Mouse (Mus musculus): ENCODE data around the gene Rbm20.
"Not testable (repeated sequence)": the region's sequence is repeated elsewhere in the genome, so short reads cannot be mapped to it uniquely, and the experiment has no call there.

Gene Rbm20

GRCm38 (mm10) chr19:53902739-53903487 lies 225.8 kb downstream of the Rbm20 start:
- DNase-seq (ENCODE audit: low spot score) = peak; percentile 98

GRCm38 (mm10) chr19:53903507-53904321 lies 226.6 kb downstream of the Rbm20 start:
- peak; percentile 83 for DNase-seq (ENCODE audit: low spot score)

- peak; percentile 18 for DNase-seq (ENCODE audit: low spot score)
Measured at GRCm38 (mm10) chr19:53904833-53905480, 227.9 kb downstream of the Rbm20 start.

- no peak for DNase-seq (ENCODE audit: low spot score)
Measured at GRCm38 (mm10) chr19:53906033-53906702, 229.1 kb downstream of the Rbm20 start.

GRCm38 (mm10) chr19:53906703-53907070 lies 229.6 kb downstream of the Rbm20 start:
- DNase-seq (ENCODE audit: low spot score) = not testable (repeated sequence)

GRCm38 (mm10) chr19:53914950-53915349 lies 237.8 kb downstream of the Rbm20 start:
- no peak for DNase-seq (ENCODE audit: low spot score)
